Mouse (Mus musculus) neutrophil, adult 5-6 weeks (primary cell): Measurements from ENCODE around the gene Atrip. TPM values are rescaled to one million over a fixed set of nuclear protein-coding genes. Genes with fewer than 3 reads are reported as not detected.
A peak's percentile ranks its signal among the peaks of the same experiment; 100 is the strongest.

Experiments used
- ATAC-seq: fragments of 151-379, 151-347 bp; 2 replicates; pipeline ENCODE4 v1.8.0; 2017; ENCODE audit warnings: mild to moderate bottlenecking, moderate TSS enrichment; ENCODE audit not compliant: insufficient number of reproducible peaks, poor library complexity, low FRiP score, severe bottlenecking; ENCODE audit errors: extremely low read depth
- total RNA-seq: library from RNA; stranded (forward); fragments of 200-1000 nt; gene quantifications from 2 replicates; pipeline ENCODE4 v1.2.3, GENCODE M21; 2017

Gene Atrip
- total RNA-seq, 1 experiment from 2014 or later, result 15.9 TPM

GRCm38 (mm10) chr9:109068095-109068735 lies 5.7 kb downstream of the Atrip start:
- no peak for ATAC-seq

GRCm38 (mm10) chr9:109060898-109061295 lies 13.0 kb downstream of the Atrip start:
- ATAC-seq, result no peak

GRCm38 (mm10) chr9:109060184-109060897 lies 13.6 kb downstream of the Atrip start:
- ATAC-seq, result no peak

GRCm38 (mm10) chr9:109059136-109059903 lies 14.6 kb downstream of the Atrip start, which contains the start of gene Trex1:
Gene Trex1 (minus strand): TSS chr9:109059734.
- ATAC-seq, result peak; percentile 66

GRCm38 (mm10) chr9:109058006-109058765 lies 15.7 kb downstream of the Atrip start:
- no peak for ATAC-seq

- ATAC-seq, result no peak
Observed at GRCm38 (mm10) chr9:109057543-109057942, 16.4 kb downstream of the Atrip start.

- no peak for ATAC-seq
Observed at GRCm38 (mm10) chr9:109056916-109057315, 17.0 kb downstream of the Atrip start.

- no peak for ATAC-seq
Observed at GRCm38 (mm10) chr9:109056081-109056690, 17.7 kb downstream of the Atrip start.

GRCm38 (mm10) chr9:109055271-109056030 lies 18.5 kb downstream of the Atrip start:
- ATAC-seq, result no peak

- peak; percentile 31 for ATAC-seq
Observed at GRCm38 (mm10) chr9:109054712-109055111, 19.2 kb downstream of the Atrip start.

- ATAC-seq, result no peak
Observed at GRCm38 (mm10) chr9:109053851-109054250, 20.1 kb downstream of the Atrip start.

- ATAC-seq, result no peak
Observed at GRCm38 (mm10) chr9:109053366-109053765, 20.6 kb downstream of the Atrip start.

- no peak for ATAC-seq
Observed at GRCm38 (mm10) chr9:109052490-109053260, 21.2 kb downstream of the Atrip start.

- ATAC-seq, result peak; percentile 72
Observed at GRCm38 (mm10) chr9:109051651-109052489, 22.1 kb downstream of the Atrip start.

- ATAC-seq, result peak; percentile 34
Observed at GRCm38 (mm10) chr9:109051011-109051501, 22.9 kb downstream of the Atrip start.

- no peak for ATAC-seq
Observed at GRCm38 (mm10) chr9:109050674-109050997, 23.3 kb downstream of the Atrip start.
